Mouse (Mus musculus): Measurements from ENCODE around the gene Krt17. TPM values are rescaled to one million over a fixed set of nuclear protein-coding genes. Genes with fewer than 3 reads are reported as not detected.
"Not testable (repeated sequence)": the region's sequence is repeated elsewhere in the genome, so short reads cannot be mapped to it uniquely, and the experiment has no call there.

Gene Krt17
- polyA plus RNA-seq, 1 experiment from 2014 or later = 1.8 TPM

DNA sequence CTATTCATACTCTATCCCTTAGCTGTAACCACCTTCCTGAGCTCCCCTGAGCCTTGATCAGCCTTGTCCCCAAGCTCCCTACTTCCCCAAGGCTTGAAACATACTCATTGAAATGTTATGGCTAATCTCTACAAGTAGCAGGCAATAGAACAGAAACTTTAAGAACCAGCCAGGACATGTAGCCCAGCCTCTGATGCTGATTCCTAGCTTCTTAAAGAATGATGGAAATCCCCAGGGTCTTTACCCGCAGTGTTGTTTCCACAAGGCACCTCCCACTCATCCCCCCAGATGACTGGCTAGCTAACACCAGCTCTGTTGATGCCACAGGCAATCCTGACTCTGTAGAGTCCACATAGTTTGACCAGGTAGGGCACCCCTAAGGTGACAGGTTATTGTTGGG lies 2.9 kb downstream of the Krt17 start:
- H3K27ac ChIP-seq (replicated peaks; ENCODE audit: low read depth, low read length) = no peak overlapping the region
- H3K9me3 ChIP-seq (replicated peaks; ENCODE audit: control insufficient read depth, low read length) = no peaks in the 10 kb centered on the region
- 93% methylated on average over 1 of the region's 1 CpGs for WGBS
- H3K9ac ChIP-seq (replicated peaks; ENCODE audit: low read length) = no peak overlapping the region
- ATAC-seq (replicated peaks; ENCODE audit: insufficient number of reproducible peaks, low FRiP score, low TSS enrichment, low read depth) = no peak
- H3K4me3 ChIP-seq (ENCODE audit: low read depth, low read length) = no peak overlapping the region
- H3K4me1 ChIP-seq (ENCODE audit: control insufficient read depth, insufficient read depth, low read length) = no peaks in the 10 kb centered on the region; the same call in 1 of the 2 replicates
- no peak for DNase-seq (ENCODE audit: low spot score)
- H3K36me3 ChIP-seq (replicated peaks; ENCODE audit: control insufficient read depth, insufficient read depth, low read depth, low read length) = no peaks in the 10 kb centered on the region
- no peak overlapping the region for H3K4me2 ChIP-seq (ENCODE audit: low read depth, low read length)
- H3K27me3 ChIP-seq (ENCODE audit: control insufficient read depth, insufficient read depth, low read length) = no peaks in the 10 kb centered on the region

DNA sequence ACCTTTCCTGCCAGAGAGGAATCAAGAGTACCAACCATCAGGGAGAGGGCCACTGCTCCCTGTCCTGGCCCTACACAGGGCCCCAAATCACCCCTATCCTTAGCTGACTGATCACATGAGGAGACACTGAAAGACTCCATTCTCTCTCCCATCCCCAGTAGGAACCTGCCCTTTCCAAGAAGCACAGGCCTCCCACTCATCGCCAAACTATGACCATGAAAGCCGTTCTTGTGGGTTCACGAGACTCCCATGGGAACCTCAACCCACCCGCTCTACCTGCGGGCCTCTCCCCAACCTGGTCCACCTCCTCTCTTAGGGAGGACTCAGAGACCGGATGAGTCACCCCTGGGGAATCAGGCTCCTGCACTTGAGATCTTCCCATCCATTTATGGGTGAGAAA lies 5.3 kb downstream of the Krt17 start:
- Histone ChIP-seq H3K9me3 (replicated peaks; ENCODE audit: control insufficient read depth, low read length) (no peaks in the 10 kb centered on the region), H3K27me3 (ENCODE audit: control insufficient read depth, insufficient read depth, low read length) (no peaks in the 10 kb centered on the region), H3K27ac (replicated peaks; ENCODE audit: low read depth, low read length) (no peak overlapping the region), H3K4me1 (ENCODE audit: control insufficient read depth, insufficient read depth, low read length) (no peaks in the 10 kb centered on the region), H3K36me3 (replicated peaks; ENCODE audit: control insufficient read depth, insufficient read depth, low read depth, low read length) (no peaks in the 10 kb centered on the region), H3K4me2 (ENCODE audit: low read depth, low read length) (no peak overlapping the region), H3K9ac (replicated peaks; ENCODE audit: low read length) (no peak overlapping the region), H3K4me3 (ENCODE audit: low read depth, low read length) (no peak overlapping the region)
- DNase-seq (ENCODE audit: low spot score) (no peak), ATAC-seq (replicated peaks; ENCODE audit: insufficient number of reproducible peaks, low FRiP score, low TSS enrichment, low read depth) (no peak)
- 92% methylated on average over 6 of the region's 6 CpGs for WGBS

- Histone ChIP-seq H3K27me3 (ENCODE audit: control insufficient read depth, insufficient read depth, low read length) (no peaks in the 10 kb centered on the region), H3K4me2 (ENCODE audit: low read depth, low read length) (no peak overlapping the region), H3K9ac (replicated peaks; ENCODE audit: low read length) (no peak overlapping the region), H3K9me3 (replicated peaks; ENCODE audit: control insufficient read depth, low read length) (no peaks in the 10 kb centered on the region), H3K4me1 (ENCODE audit: control insufficient read depth, insufficient read depth, low read length) (no peaks in the 10 kb centered on the region), H3K36me3 (replicated peaks; ENCODE audit: control insufficient read depth, insufficient read depth, low read depth, low read length) (no peaks in the 10 kb centered on the region), H3K27ac (replicated peaks; ENCODE audit: low read depth, low read length) (no peak overlapping the region), H3K4me3 (ENCODE audit: low read depth, low read length) (no peak overlapping the region)
- DNase-seq (ENCODE audit: low spot score) (no peak), ATAC-seq (replicated peaks; ENCODE audit: insufficient number of reproducible peaks, low FRiP score, low TSS enrichment, low read depth) (no peak)
- 67% methylated on average over 5 of the region's 5 CpGs for WGBS
These were observed 6.3 kb downstream of the Krt17 start for GRCm38 (mm10) chr11:100254360-100255090.

DNA sequence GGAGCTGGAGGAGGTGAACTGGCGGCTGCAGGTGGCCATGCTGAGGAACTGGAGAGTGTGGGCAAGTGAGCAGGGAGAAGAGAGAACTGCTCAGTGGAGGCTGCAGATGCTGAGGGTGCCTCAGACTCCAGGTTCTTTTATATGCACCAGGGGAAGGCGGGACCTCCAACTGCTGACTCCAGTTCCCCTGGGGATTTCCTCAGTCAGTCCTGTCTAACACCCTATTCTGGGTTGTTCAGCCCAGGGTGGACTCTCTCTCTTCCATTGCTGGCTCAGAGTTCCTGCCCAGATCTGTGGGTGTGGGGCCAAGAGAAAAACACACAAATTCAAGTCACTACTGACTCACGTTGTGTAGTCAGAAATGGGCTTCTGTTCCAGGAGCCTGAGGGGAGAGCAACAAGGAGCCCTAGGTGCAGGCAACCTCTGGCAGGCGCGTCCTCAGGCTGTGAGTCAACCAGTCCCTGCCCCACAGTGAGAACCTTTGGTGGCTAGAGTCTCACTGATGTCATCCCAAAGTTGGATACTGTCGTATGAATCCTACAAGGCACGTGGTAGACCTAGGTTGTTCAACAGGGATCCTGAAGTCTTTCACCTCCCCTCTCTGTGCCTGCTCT lies 11.9 kb downstream of the Krt17 start, which contains the start of gene Krt16:
TSS of gene Krt16 (minus strand) at position 51 of the 614 bp plus-strand sequence.
- Histone ChIP-seq H3K36me3 (replicated peaks; ENCODE audit: control insufficient read depth, insufficient read depth, low read depth, low read length) (no peaks in the 10 kb centered on the region), H3K9ac (replicated peaks; ENCODE audit: low read length) (no peak within 1 kb of the TSS), H3K27ac (replicated peaks; ENCODE audit: low read depth, low read length) (no peak within 1 kb of the TSS), H3K4me1 (ENCODE audit: control insufficient read depth, insufficient read depth, low read length) (no peaks in the 10 kb centered on the region), H3K27me3 (ENCODE audit: control insufficient read depth, insufficient read depth, low read length) (no peaks in the 10 kb centered on the region), H3K9me3 (replicated peaks; ENCODE audit: control insufficient read depth, low read length) (no peaks in the 10 kb centered on the region), H3K4me3 (ENCODE audit: low read depth, low read length) (no peak within 1 kb of the TSS), H3K4me2 (ENCODE audit: low read depth, low read length) (no peak within 1 kb of the TSS)
- no peak for ATAC-seq (replicated peaks; ENCODE audit: insufficient number of reproducible peaks, low FRiP score, low TSS enrichment, low read depth)
- DNase-seq (ENCODE audit: low spot score) = no peak
- WGBS = 85% methylated on average over 7 of the region's 7 CpGs

DNA sequence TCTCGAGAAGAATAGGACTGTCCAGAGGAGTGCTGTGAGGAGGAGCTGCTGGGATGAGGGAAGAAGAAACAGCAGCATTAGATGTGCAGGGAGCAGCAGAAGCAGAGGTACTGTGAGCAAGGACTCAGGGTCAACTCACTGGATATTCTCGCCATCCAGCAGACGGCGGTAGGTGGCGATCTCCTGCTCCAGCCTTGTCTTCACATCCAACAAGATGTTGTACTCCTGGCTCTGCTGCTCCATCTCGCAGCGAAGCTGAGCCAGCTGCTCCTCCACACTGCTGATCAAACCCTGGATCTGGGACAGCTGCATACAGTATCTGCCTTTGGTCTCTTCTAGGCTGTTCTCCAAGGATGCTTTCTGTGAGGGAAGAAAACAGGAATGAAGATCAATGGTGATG lies 14.4 kb downstream of the Krt17 start:
- H3K36me3 ChIP-seq (replicated peaks; ENCODE audit: control insufficient read depth, insufficient read depth, low read depth, low read length) = not testable (repeated sequence)

DNA sequence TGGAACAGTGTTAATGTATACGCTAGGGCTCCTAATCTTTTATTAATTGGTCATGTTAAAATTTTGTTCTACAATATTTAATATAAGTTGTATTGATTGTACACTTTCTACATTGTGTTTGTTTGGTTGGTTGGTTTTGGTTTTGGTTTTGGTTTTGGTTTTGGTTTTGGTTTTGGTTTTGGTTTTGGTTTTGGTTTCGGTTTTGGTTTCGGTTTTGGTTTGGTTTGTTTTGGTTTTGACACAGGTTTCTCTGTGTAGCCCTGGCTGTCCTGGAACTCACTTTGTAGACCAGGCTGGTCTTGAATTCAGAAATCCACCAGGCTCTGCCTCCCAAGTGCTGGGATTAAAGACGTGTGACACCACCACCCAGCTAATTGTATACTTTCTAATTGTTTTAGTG lies 20.6 kb downstream of the Krt17 start:
- DNase-seq (ENCODE audit: low spot score); H3K36me3 ChIP-seq (replicated peaks; ENCODE audit: control insufficient read depth, insufficient read depth, low read depth, low read length); H3K27ac ChIP-seq (replicated peaks; ENCODE audit: low read depth, low read length); H3K27me3 ChIP-seq (ENCODE audit: control insufficient read depth, insufficient read depth, low read length); ATAC-seq (replicated peaks; ENCODE audit: insufficient number of reproducible peaks, low FRiP score, low TSS enrichment, low read depth); H3K9me3 ChIP-seq (replicated peaks; ENCODE audit: control insufficient read depth, low read length); H3K4me2 ChIP-seq (ENCODE audit: low read depth, low read length); H3K4me1 ChIP-seq (ENCODE audit: control insufficient read depth, insufficient read depth, low read length); H3K9ac ChIP-seq (replicated peaks; ENCODE audit: low read length); H3K4me3 ChIP-seq (ENCODE audit: low read depth, low read length): not testable (repeated sequence)
- WGBS = 90% methylated on average over 4 of the region's 4 CpGs

More for the DNA sequence above, 14.4 kb downstream of the Krt17 start:
- H3K27ac ChIP-seq (replicated peaks; ENCODE audit: low read depth, low read length); H3K27me3 ChIP-seq (ENCODE audit: control insufficient read depth, insufficient read depth, low read length); ATAC-seq (replicated peaks; ENCODE audit: insufficient number of reproducible peaks, low FRiP score, low TSS enrichment, low read depth); H3K9me3 ChIP-seq (replicated peaks; ENCODE audit: control insufficient read depth, low read length); H3K4me2 ChIP-seq (ENCODE audit: low read depth, low read length); DNase-seq (ENCODE audit: low spot score); H3K4me3 ChIP-seq (ENCODE audit: low read depth, low read length); H3K4me1 ChIP-seq (ENCODE audit: control insufficient read depth, insufficient read depth, low read length); H3K9ac ChIP-seq (replicated peaks; ENCODE audit: low read length): not testable (repeated sequence)
- WGBS = 63% methylated on average over 7 of the region's 7 CpGs

GRCm38 (mm10) chr11:100221741-100222140 lies 39.1 kb downstream of the Krt17 start:
- Histone ChIP-seq H3K27ac (replicated peaks; ENCODE audit: low read depth, low read length) (no peak overlapping the region), H3K4me2 (ENCODE audit: low read depth, low read length) (no peak overlapping the region), H3K9me3 (replicated peaks; ENCODE audit: control insufficient read depth, low read length) (no peaks in the 10 kb centered on the region), H3K27me3 (ENCODE audit: control insufficient read depth, insufficient read depth, low read length) (no peaks in the 10 kb centered on the region), H3K36me3 (replicated peaks; ENCODE audit: control insufficient read depth, insufficient read depth, low read depth, low read length) (no peaks in the 10 kb centered on the region), H3K9ac (replicated peaks; ENCODE audit: low read length) (no peak overlapping the region), H3K4me1 (ENCODE audit: control insufficient read depth, insufficient read depth, low read length) (no peaks in the 10 kb centered on the region), H3K4me3 (ENCODE audit: low read depth, low read length) (no peak overlapping the region)
- WGBS = 73% methylated on average over 8 of the region's 8 CpGs
- ATAC-seq (replicated peaks; ENCODE audit: insufficient number of reproducible peaks, low FRiP score, low TSS enrichment, low read depth) (no peak), DNase-seq (ENCODE audit: low spot score) (no peak)

GRCm38 (mm10) chr11:100219304-100219703 lies 41.5 kb downstream of the Krt17 start:
- Histone ChIP-seq H3K27me3 (ENCODE audit: control insufficient read depth, insufficient read depth, low read length) (no peaks in the 10 kb centered on the region), H3K4me3 (ENCODE audit: low read depth, low read length) (no peak overlapping the region), H3K4me2 (ENCODE audit: low read depth, low read length) (no peak overlapping the region), H3K4me1 (ENCODE audit: control insufficient read depth, insufficient read depth, low read length) (no peaks in the 10 kb centered on the region), H3K27ac (replicated peaks; ENCODE audit: low read depth, low read length) (no peak overlapping the region), H3K36me3 (replicated peaks; ENCODE audit: control insufficient read depth, insufficient read depth, low read depth, low read length) (no peaks in the 10 kb centered on the region), H3K9me3 (replicated peaks; ENCODE audit: control insufficient read depth, low read length) (no peaks in the 10 kb centered on the region), H3K9ac (replicated peaks; ENCODE audit: low read length) (no peak overlapping the region)
- no peak for ATAC-seq (replicated peaks; ENCODE audit: insufficient number of reproducible peaks, low FRiP score, low TSS enrichment, low read depth)
- no peak for DNase-seq (ENCODE audit: low spot score)
- WGBS = 86% methylated on average over 4 of the region's 4 CpGs

Measured in embryonic facial prominence, embryonic 11.5 days (tissue).